Mouse (Mus musculus) liver, adult 2 months (tissue): Measurements from ENCODE around the gene Efcab5.

ENCODE experiments used
- CTCF ChIP-seq: fragments of 200-500 bp; IDR thresholded peaks from 2 replicates; pipeline ENCODE4 v1.5.1; 2011; ENCODE audit warnings: low read depth, low read length, control low read depth
- POLR2A ChIP-seq: fragments of 200-500 bp; IDR thresholded peaks from 2 replicates; pipeline ENCODE4 v1.6.1; 2011; ENCODE audit warnings: low read length, control low read depth; ENCODE audit not compliant: insufficient read depth; ENCODE audit errors: extremely low read depth

DNA sequence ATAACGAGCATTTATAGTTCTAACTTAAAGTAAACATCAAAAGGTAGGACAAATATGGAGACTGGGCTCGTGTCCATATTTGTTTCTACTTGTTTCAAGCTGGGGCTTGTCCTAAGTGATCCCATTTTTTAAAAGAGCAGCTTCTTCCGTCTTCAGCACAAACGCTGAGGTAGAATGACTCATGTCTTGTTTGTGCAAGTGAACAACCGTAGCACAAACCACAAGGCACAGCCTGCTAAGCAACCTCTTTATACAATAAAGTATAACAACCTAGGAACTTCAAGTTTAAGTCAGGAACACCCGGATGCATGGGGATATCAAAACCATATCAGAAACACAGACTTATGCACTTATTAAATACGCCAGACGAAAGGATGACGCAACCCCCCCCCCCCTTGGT lies 28.4 kb downstream of the Efcab5 start:
- TF ChIP-seq CTCF (no peak), POLR2A (no peak)
